Mouse (Mus musculus) T-helper 17 cell (primary cell): ENCODE measurements at regions not wholly inside any gene's neighbourhood (a gene's known extent, or its start where the extent isn't known, plus 50 kb on each side); places are given as distances from the start of the nearest gene placed in this dataset.
"Not testable (repeated sequence)": the region's sequence is repeated elsewhere in the genome, so short reads cannot be mapped to it uniquely, and the experiment has no call there.

Experiments used
- in situ Hi-C, 2 experiments: fragments of 300-600 bp; cut with MboI, MseI; formaldehyde crosslinking; loops; 1 replicate in 1 of 2; 2 replicates in 1 of 2; pipeline ENCODE4 v1.15.1; 2025; ENCODE audit warnings: high pct_unique_total_duplicates in 2 of 2

GRCm38 (mm10) chr10:6597256-6597655 lies 161.1 kb upstream of the Oprm1 start:
- in situ Hi-C loops: no loop called here

GRCm38 (mm10) chr10:6598586-6598985 lies 159.7 kb upstream of the Oprm1 start:
- in situ Hi-C loops: not testable (repeated sequence)

GRCm38 (mm10) chr10:6647576-6647975 lies 110.7 kb upstream of the Oprm1 start:
- in situ Hi-C loops: no loop called here

GRCm38 (mm10) chr10:6685308-6686080 lies 72.8 kb upstream of the Oprm1 start:
- in situ Hi-C loops: no loop called here

GRCm38 (mm10) chr10:6686081-6686474 lies 72.2 kb upstream of the Oprm1 start:
- in situ Hi-C loops: no loop called here
